Comparison of ENCODE assay signal across 27 mouse cellular contexts in genomic region chr9:97145351-97145750, GRCm38 (mm10). TPM values are rescaled to one million over a fixed set of nuclear protein-coding genes. Genes with fewer than 3 reads are reported as not detected.
DNase-seq lines count a peak whose midpoint lies in the region; ATAC-seq and TF ChIP-seq lines count a peak whose summit lies in the region.
"Had no signal": no experiment of that assay in that cellular context is flagged by ENCODE, and none has a peak within 500 bp of the region (broad histone marks: within the 10 kb centered on the region; RNA-seq: fewer than 3 reads in every experiment).

No protein-coding gene starts in this region.

- no peaks in the 10 kb centered on the region for H3K79me2 ChIP-seq in heart, adult 2 months (replicated peaks; ENCODE audit: control insufficient read depth, insufficient read depth, low read length)

- H3K9me3 ChIP-seq in heart, embryonic 12.5 days (replicated peaks), result no peaks in the 10 kb centered on the region
- H3K9me3 ChIP-seq in heart, postnatal 0 days (replicated peaks; ENCODE audit: control insufficient read depth, low read length), result no peaks in the 10 kb centered on the region
- H3K9me3 ChIP-seq in hindbrain, embryonic 10.5 days, result no peaks in the 10 kb centered on the region
- H3K9me3 ChIP-seq: embryonic facial prominence, embryonic 10.5 days; embryonic facial prominence, embryonic 15.5 days; forebrain, embryonic 13.5 days; hindbrain, embryonic 13.5 days; liver, embryonic 15.5 days; lung, embryonic 15.5 days; midbrain, embryonic 10.5 days; midbrain, embryonic 15.5 days; neural tube, embryonic 15.5 days had no signal

- no peaks in the 10 kb centered on the region for H3K36me3 ChIP-seq in heart, adult 2 months (ENCODE audit: control insufficient read depth, insufficient read depth, low read length)
- no peaks in the 10 kb centered on the region for H3K36me3 ChIP-seq in heart, embryonic 12.5 days
- no peaks in the 10 kb centered on the region for H3K36me3 ChIP-seq in heart, postnatal 0 days (replicated peaks; ENCODE audit: control insufficient read depth, insufficient read depth, low read length)
- H3K36me3 ChIP-seq in hindbrain, embryonic 10.5 days, result no peaks in the 10 kb centered on the region
- H3K36me3 ChIP-seq: embryonic facial prominence, embryonic 10.5 days; embryonic facial prominence, embryonic 15.5 days; hindbrain, embryonic 13.5 days; liver, embryonic 15.5 days; lung, embryonic 15.5 days; midbrain, embryonic 10.5 days; midbrain, embryonic 15.5 days; neural tube, embryonic 15.5 days had no signal

- no peak for TF ChIP-seq EP300 in heart, adult 2 months (IDR thresholded peaks at IDR 0.05; ENCODE audit: insufficient read depth, low read depth, low read length)
- no peak for TF ChIP-seq EP300 in heart, postnatal 0 days (IDR thresholded peaks at IDR 0.05; ENCODE audit: low read depth)

- H3K9ac ChIP-seq in heart, adult 2 months (ENCODE audit: low read depth, low read length), result no peak overlapping the region
- no peak overlapping the region for H3K9ac ChIP-seq in heart, embryonic 12.5 days
- no peak overlapping the region for H3K9ac ChIP-seq in heart, postnatal 0 days (replicated peaks; ENCODE audit: low read depth, low read length)
- H3K9ac ChIP-seq: embryonic facial prominence, embryonic 15.5 days; forebrain, embryonic 13.5 days; hindbrain, embryonic 13.5 days; liver, embryonic 15.5 days; lung, embryonic 15.5 days; midbrain, embryonic 15.5 days; neural tube, embryonic 15.5 days had no signal

- no peaks in the 10 kb centered on the region for H3K27me3 ChIP-seq in heart, adult 2 months (ENCODE audit: control insufficient read depth, insufficient read depth, low read length)
- H3K27me3 ChIP-seq in heart, embryonic 12.5 days (replicated peaks), result no peaks in the 10 kb centered on the region
- H3K27me3 ChIP-seq in heart, postnatal 0 days (ENCODE audit: control insufficient read depth, insufficient read depth, low read length), result no peaks in the 10 kb centered on the region
- no peaks in the 10 kb centered on the region for H3K27me3 ChIP-seq in hindbrain, embryonic 10.5 days (ENCODE audit: insufficient read depth, poor library complexity, severe bottlenecking)
- H3K27me3 ChIP-seq: embryonic facial prominence, embryonic 15.5 days; forebrain, embryonic 13.5 days; hindbrain, embryonic 13.5 days; lung, embryonic 15.5 days; midbrain, embryonic 15.5 days; neural tube, embryonic 15.5 days had no signal

- no peak for ATAC-seq in heart, embryonic 12.5 days (ENCODE audit: insufficient number of reproducible peaks, low FRiP score)
- peak; percentile 86 for ATAC-seq in heart, postnatal 0 days (ENCODE audit: insufficient read depth, low read depth)
- ATAC-seq: forebrain, embryonic 13.5 days; intestine, embryonic 16.5 days; midbrain, embryonic 15.5 days had no signal

- no peak overlapping the region for H3K4me3 ChIP-seq in heart, adult 2 months
- no peak overlapping the region for H3K4me3 ChIP-seq in heart, embryonic 12.5 days
- H3K4me3 ChIP-seq in heart, postnatal 0 days (ENCODE audit: low read depth, low read length), result no peak overlapping the region
- H3K4me3 ChIP-seq in hindbrain, embryonic 10.5 days, result no peak overlapping the region
- H3K4me3 ChIP-seq: embryonic facial prominence, embryonic 10.5 days; embryonic facial prominence, embryonic 15.5 days; forebrain, embryonic 13.5 days; hindbrain, embryonic 13.5 days; liver, embryonic 15.5 days; lung, embryonic 15.5 days; midbrain, embryonic 10.5 days; midbrain, embryonic 15.5 days; neural tube, embryonic 15.5 days had no signal

- DNase-seq in fibroblast of lung, adult 2 months (ENCODE audit: low read depth), result peak; percentile 44
- peak in 1 of 2 experiments; percentile 49 for DNase-seq in heart, adult 2 months
- peak; percentile 81 for DNase-seq in heart, postnatal 0 days (ENCODE audit: low spot score)
- DNase-seq in hindbrain, embryonic 10.5 days (ENCODE audit: low spot score), result no peak
- no peak for DNase-seq in ovary, postnatal 36 days (ENCODE audit: low spot score)
- no peak for DNase-seq in cerebellum, adult 11 months
- DNase-seq: adrenal gland, postnatal 36 days; B cell, adult 2 months; cerebellum, adult 2 months; cerebellum, postnatal 14 days; kidney, postnatal 4 days; layer of hippocampus, postnatal 36 days; right cerebral cortex, postnatal 4 days; thymus, adult 2 months; thymus, postnatal 36 days had no signal

- peak overlapping the region; percentile 83 for H3K27ac ChIP-seq in heart, adult 2 months
- peak overlapping the region; percentile 69 for H3K27ac ChIP-seq in heart, embryonic 12.5 days (ENCODE audit: poor library complexity, severe bottlenecking)
- peak overlapping the region; percentile 81 for H3K27ac ChIP-seq in heart, postnatal 0 days (ENCODE audit: low read depth)
- no peak overlapping the region for H3K27ac ChIP-seq in hindbrain, embryonic 10.5 days
- H3K27ac ChIP-seq: embryonic facial prominence, embryonic 10.5 days; embryonic facial prominence, embryonic 15.5 days; forebrain, embryonic 13.5 days; hindbrain, embryonic 13.5 days; kidney, postnatal 0 days; liver, embryonic 15.5 days; lung, embryonic 15.5 days; midbrain, embryonic 10.5 days; midbrain, embryonic 15.5 days; neural tube, embryonic 15.5 days had no signal

- H3K4me2 ChIP-seq in heart, embryonic 12.5 days, result no peak overlapping the region
- H3K4me2 ChIP-seq in heart, postnatal 0 days (ENCODE audit: low read depth, low read length), result no peak overlapping the region
- H3K4me2 ChIP-seq: embryonic facial prominence, embryonic 15.5 days; forebrain, embryonic 13.5 days; hindbrain, embryonic 13.5 days; liver, embryonic 15.5 days; lung, embryonic 15.5 days; midbrain, embryonic 15.5 days; neural tube, embryonic 15.5 days had no signal

- TF ChIP-seq CTCF in heart, adult 2 months (IDR thresholded peaks at IDR 0.05), result no peak
- no peak for TF ChIP-seq CTCF in heart, postnatal 0 days (IDR thresholded peaks at IDR 0.05; ENCODE audit: low read depth)

- 38% methylated on average over 6 of the region's 6 CpGs for WGBS in heart, adult 2 months
- WGBS in heart, embryonic 12.5 days, result 41% methylated on average over 6 of the region's 6 CpGs
- 30% methylated on average over 6 of the region's 6 CpGs for WGBS in heart, postnatal 0 days
- WGBS in hindbrain, embryonic 10.5 days, result 83% methylated on average over 6 of the region's 6 CpGs

- TF ChIP-seq POLR2A in heart, adult 2 months (IDR thresholded peaks at IDR 0.05; ENCODE audit: insufficient read depth, low read depth, low read length), result no peak

- peaks cover 3% of the 10 kb centered on the region; the same call in 1 of the 2 replicates for H3K4me1 ChIP-seq in heart, adult 2 months (ENCODE audit: control insufficient read depth, insufficient read depth, low read length)
- peaks cover 25% of the 10 kb centered on the region for H3K4me1 ChIP-seq in heart, embryonic 12.5 days (replicated peaks)
- peaks cover 15% of the 10 kb centered on the region; the same call in 1 of the 2 replicates for H3K4me1 ChIP-seq in heart, postnatal 0 days (ENCODE audit: control insufficient read depth, insufficient read depth)
- no peaks in the 10 kb centered on the region for H3K4me1 ChIP-seq in hindbrain, embryonic 10.5 days (replicated peaks)
- H3K4me1 ChIP-seq: embryonic facial prominence, embryonic 10.5 days; embryonic facial prominence, embryonic 15.5 days; forebrain, embryonic 13.5 days; hindbrain, embryonic 13.5 days; midbrain, embryonic 10.5 days; midbrain, embryonic 15.5 days; neural tube, embryonic 15.5 days had no signal

- intact Hi-C loops in heart, adult 2 months (cut with DNase I), result loop anchor here (5.0 kb wide), 1 partner anchor 193 kb away; no protein-coding TSS in a partner anchor

RNA-seq across cellular contexts. Expression of gene Slc25a36, which starts 34.4 kb away (rescaled TPM):
- 10 to 100 TPM; 34.7 to 35.1 TPM for total RNA-seq in heart, adult 2 months (2021)
- polyA plus RNA-seq in heart, adult 2 months (2012; rRNA removed), result 14.1 and 30.9 TPM in 2 replicates
- polyA plus RNA-seq in heart, embryonic 12.5 days (2016; fragmentation: Nextera tagmentation; extraction: Ambion mirVana), result 91.8 and 98.3 TPM in 2 replicates
- total RNA-seq in heart, postnatal 0 days (2014; rRNA removed; ENCODE audit: low replicate concordance), result 43.5 and 52.9 TPM in 2 replicates
- 25.9 and 26.7 TPM in 2 replicates for polyA plus RNA-seq in heart, postnatal 0 days (2015; fragmentation: Nextera tagmentation; extraction: Ambion mirVana)
- 50.1 and 57.6 TPM in 2 replicates for polyA plus RNA-seq in hindbrain, embryonic 10.5 days (2016; fragmentation: Nextera tagmentation; extraction: Ambion mirVana)

Comparison
In these comparisons a context has a peak if more than half of its experiments do, and no peak if none do; other contexts are left out.
1. DNase-seq: peak in fibroblast of lung, adult 2 months (single experiment) and heart, postnatal 0 days (single experiment); none in hindbrain, embryonic 10.5 days (single experiment), ovary, postnatal 36 days (single experiment) and cerebellum, adult 11 months (single experiment).